In genomic region chr3:144580281-144580680, GRCm38 (mm10) we compare ENCODE assay signal across 22 mouse cellular contexts. TPM values are rescaled to one million over a fixed set of nuclear protein-coding genes. Genes with fewer than 3 reads are reported as not detected.
A peak's percentile ranks its signal among the peaks of the same experiment; 100 is the strongest.
DNase-seq lines count a peak whose midpoint lies in the region; ATAC-seq lines count a peak whose summit lies in the region.
"Had no signal": no experiment of that assay in that cellular context is flagged by ENCODE, and none has a peak within 500 bp of the region (broad histone marks: within the 10 kb centered on the region; RNA-seq: fewer than 3 reads in every experiment).

No protein-coding gene starts in this region.

- peaks cover 37% of the 10 kb centered on the region for H3K4me1 ChIP-seq in heart, embryonic 10.5 days
- peaks cover 34% of the 10 kb centered on the region for H3K4me1 ChIP-seq in liver, embryonic 16.5 days (ENCODE audit: control insufficient read depth, low read depth, low read length)
- H3K4me1 ChIP-seq in liver, embryonic 12.5 days: peaks cover 73% of the 10 kb centered on the region
- H3K4me1 ChIP-seq in embryonic facial prominence, embryonic 10.5 days: 0 out of 2 replicates have a peak, but pooled peaks cover 4% of the 10 kb centered on the region

- no peaks in the 10 kb centered on the region for H3K9me3 ChIP-seq in heart, embryonic 10.5 days
- H3K9me3 ChIP-seq in liver, embryonic 16.5 days (replicated peaks; ENCODE audit: control insufficient read depth, low read length): no peaks in the 10 kb centered on the region
- H3K9me3 ChIP-seq in liver, embryonic 12.5 days (replicated peaks): no peaks in the 10 kb centered on the region
- H3K9me3 ChIP-seq in embryonic facial prominence, embryonic 10.5 days: no peaks in the 10 kb centered on the region
- H3K9me3 ChIP-seq: embryonic facial prominence, embryonic 13.5 days; forebrain, embryonic 13.5 days; heart, embryonic 12.5 days; hindbrain, embryonic 13.5 days had no signal

- peaks cover 46% of the 10 kb centered on the region for H3K36me3 ChIP-seq in heart, embryonic 10.5 days
- H3K36me3 ChIP-seq in liver, embryonic 16.5 days (ENCODE audit: control insufficient read depth, insufficient read depth): peaks cover 8% of the 10 kb centered on the region
- H3K36me3 ChIP-seq in liver, embryonic 12.5 days: peaks cover 78% of the 10 kb centered on the region
- peaks cover 82% of the 10 kb centered on the region for H3K36me3 ChIP-seq in embryonic facial prominence, embryonic 10.5 days (replicated peaks)

- peak; percentile 38 for DNase-seq in heart, embryonic 10.5 days (ENCODE audit: low spot score)
- no peak for DNase-seq in heart, postnatal 14 days
- peak; percentile 31 for DNase-seq in kidney, adult 9 months
- no peak for DNase-seq in kidney, postnatal 4 days
- no peak for DNase-seq in embryonic facial prominence, embryonic 10.5 days (ENCODE audit: low spot score)
- DNase-seq: adrenal gland, postnatal 14 days; cerebellum, adult 11-12 months; cerebellum, adult 9-10 months; cerebellum, postnatal 25 days; forebrain, postnatal 0 days; gastrocnemius, postnatal 25 days; heart, adult 18-20 months had no signal

- no peak overlapping the region for H3K27ac ChIP-seq in heart, embryonic 10.5 days
- H3K27ac ChIP-seq in liver, embryonic 16.5 days (ENCODE audit: low read length): 0 out of 2 replicates have a peak overlapping the region, but pooled peaks have one; percentile 25
- no peak overlapping the region for H3K27ac ChIP-seq in liver, embryonic 12.5 days
- no peak overlapping the region for H3K27ac ChIP-seq in embryonic facial prominence, embryonic 10.5 days (replicated peaks)
- H3K27ac ChIP-seq: embryonic facial prominence, embryonic 13.5 days; forebrain, embryonic 13.5 days; hindbrain, embryonic 13.5 days; hindbrain, postnatal 0 days had no signal

- ATAC-seq in liver, embryonic 16.5 days (ENCODE audit: low read depth): no peak; the same call in 1 of the 2 replicates
- ATAC-seq in liver, embryonic 12.5 days: no peak
- ATAC-seq: activated CD4-positive, CD25-positive, alpha-beta regulatory T cell, adult 4 months; forebrain, postnatal 0 days; hindbrain, postnatal 0 days; Patski had no signal

- H3K27me3 ChIP-seq in heart, embryonic 10.5 days (ENCODE audit: insufficient read depth, poor library complexity, severe bottlenecking): no peaks in the 10 kb centered on the region
- no peaks in the 10 kb centered on the region for H3K27me3 ChIP-seq in liver, embryonic 16.5 days (ENCODE audit: control insufficient read depth, insufficient read depth, low read depth, low read length)
- H3K27me3 ChIP-seq in liver, embryonic 12.5 days (replicated peaks): no peaks in the 10 kb centered on the region
- no peaks in the 10 kb centered on the region for H3K27me3 ChIP-seq in embryonic facial prominence, embryonic 10.5 days (replicated peaks; ENCODE audit: low read depth, poor library complexity, severe bottlenecking)
- H3K27me3 ChIP-seq: CH12.LX; embryonic facial prominence, embryonic 13.5 days; forebrain, embryonic 13.5 days; heart, embryonic 12.5 days; hindbrain, embryonic 13.5 days; Patski had no signal

- H3K4me2 ChIP-seq in liver, embryonic 16.5 days (ENCODE audit: low read depth, low read length): no peak overlapping the region
- no peak overlapping the region for H3K4me2 ChIP-seq in liver, embryonic 12.5 days
- H3K4me2 ChIP-seq: embryonic facial prominence, embryonic 13.5 days; forebrain, embryonic 13.5 days; heart, embryonic 12.5 days; hindbrain, embryonic 13.5 days had no signal

- intact Hi-C loops in heart, postnatal 14 days (cut with DNase I): no loop called here

- WGBS in heart, embryonic 10.5 days: 77% methylated on average over 7 of the region's 7 CpGs
- WGBS in liver, embryonic 16.5 days (ENCODE audit: insufficient replicate concordance): 72% methylated on average over 7 of the region's 7 CpGs
- 78% methylated on average over 7 of the region's 7 CpGs for WGBS in liver, embryonic 12.5 days (ENCODE audit: insufficient replicate concordance)
- 91% methylated on average over 7 of the region's 7 CpGs for WGBS in embryonic facial prominence, embryonic 10.5 days

- no peak overlapping the region for H3K4me3 ChIP-seq in heart, embryonic 10.5 days
- H3K4me3 ChIP-seq in liver, embryonic 16.5 days (ENCODE audit: low read depth, low read length): no peak overlapping the region
- H3K4me3 ChIP-seq in liver, embryonic 12.5 days: no peak overlapping the region
- no peak overlapping the region for H3K4me3 ChIP-seq in embryonic facial prominence, embryonic 10.5 days
- H3K4me3 ChIP-seq: embryonic facial prominence, embryonic 13.5 days; forebrain, embryonic 13.5 days; heart, embryonic 12.5 days; hindbrain, embryonic 13.5 days had no signal

- H3K9ac ChIP-seq in liver, embryonic 16.5 days (ENCODE audit: low read depth, low read length): no peak overlapping the region
- no peak overlapping the region for H3K9ac ChIP-seq in liver, embryonic 12.5 days
- H3K9ac ChIP-seq: embryonic facial prominence, embryonic 13.5 days; forebrain, embryonic 13.5 days; forebrain, postnatal 0 days; heart, embryonic 12.5 days; hindbrain, embryonic 13.5 days had no signal

RNA-seq across cellular contexts. Expression of gene Selenof, which starts 10.2 kb away (rescaled TPM):
- polyA plus RNA-seq in heart, embryonic 10.5 days (2016; fragmentation: Nextera tagmentation; extraction: Ambion mirVana): 459 and 498 TPM in 2 replicates
- 100 to 1,000 TPM; 169 to 176 TPM for total RNA-seq in heart, postnatal 14 days (2021)
- 272 and 287 TPM in 2 replicates for polyA plus RNA-seq in liver, embryonic 16.5 days (2015; fragmentation: Nextera tagmentation; extraction: Ambion mirVana)
- polyA plus RNA-seq in liver, embryonic 12.5 days (2016; fragmentation: Nextera tagmentation; extraction: Ambion mirVana): 307 and 317 TPM in 2 replicates
- polyA plus RNA-seq in embryonic facial prominence, embryonic 10.5 days (2016; fragmentation: Nextera tagmentation; extraction: Ambion mirVana): 452 and 456 TPM in 2 replicates

RNA-seq across cellular contexts. Expression of gene Hs2st1, which starts 10.3 kb away (rescaled TPM):
- 8.6 and 14.0 TPM in 2 replicates for polyA plus RNA-seq in heart, embryonic 10.5 days (2016; fragmentation: Nextera tagmentation; extraction: Ambion mirVana)
- total RNA-seq in heart, postnatal 14 days (2021): 10 to 100 TPM; 11.9 to 12.6 TPM
- 1.4 and 1.6 TPM in 2 replicates for polyA plus RNA-seq in liver, embryonic 16.5 days (2015; fragmentation: Nextera tagmentation; extraction: Ambion mirVana)
- 6.0 and 6.3 TPM in 2 replicates for polyA plus RNA-seq in liver, embryonic 12.5 days (2016; fragmentation: Nextera tagmentation; extraction: Ambion mirVana)
- 11.7 and 12.7 TPM in 2 replicates for polyA plus RNA-seq in embryonic facial prominence, embryonic 10.5 days (2016; fragmentation: Nextera tagmentation; extraction: Ambion mirVana)

Comparison
In these comparisons a context has a peak if more than half of its experiments do, and no peak if none do; other contexts are left out.
1. DNase-seq: peak in heart, embryonic 10.5 days (single experiment) and kidney, adult 9 months (single experiment); none in heart, postnatal 14 days (0 of 2), kidney, postnatal 4 days (0 of 2) and embryonic facial prominence, embryonic 10.5 days (single experiment).